Mouse (Mus musculus) bone marrow, adult 2 months (tissue): ENCODE results near the gene Acsbg2. TPM values are rescaled to one million over a fixed set of nuclear protein-coding genes. Genes with fewer than 3 reads are reported as not detected.
"Not testable (repeated sequence)": the region's sequence is repeated elsewhere in the genome, so short reads cannot be mapped to it uniquely, and the experiment has no call there.

ENCODE experiments used
- H3K27ac ChIP-seq: fragments of 200-500 bp; 2 replicates; pipeline ENCODE4 v1.5.1; 2012; ENCODE audit warnings: low read depth, mild to moderate bottlenecking, control low read depth, inconsistent platforms, low read length; ENCODE audit not compliant: control insufficient read depth, poor library complexity, insufficient read depth
- H3K4me1 ChIP-seq: fragments of 200-500 bp; 2 replicates; pipeline ENCODE4 v1.6.1; 2011; ENCODE audit warnings: low read length; ENCODE audit not compliant: control insufficient read depth, insufficient read depth
- H3K4me3 ChIP-seq: fragments of 200-500 bp; replicated peaks from 2 replicates; pipeline ENCODE3; 2011; ENCODE audit warnings: mild to moderate bottlenecking, low read depth, low read length, control low read depth; ENCODE audit not compliant: control insufficient read depth
- CTCF ChIP-seq: fragments of 200-500 bp; IDR thresholded peaks from 2 replicates; pipeline ENCODE4 v1.5.1; 2011; ENCODE audit warnings: low read length, control low read depth; ENCODE audit not compliant: control insufficient read depth, insufficient read depth
- POLR2A ChIP-seq: fragments of 200-500 bp; IDR thresholded peaks from 2 replicates; pipeline ENCODE4 v1.6.1; 2011; ENCODE audit warnings: low read depth, mild to moderate bottlenecking, control low read depth, low read length, borderline replicate concordance; ENCODE audit not compliant: control insufficient read depth
- WGBS: fragments of 180-500 bp; shearing (Covaris S2); methylation state at CpG from one replicate; pipeline ENCODE4 v1.1.7; 2018; 5-methylcytosine and 5-hydroxymethylcytosine counted together
- polyA plus RNA-seq: library from polyadenylated mRNA; stranded (reverse); fragments of >200 nt; gene quantifications from 2 replicates; pipeline ENCODE4 v1.2.4, GENCODE M21; 2011; ENCODE audit warnings: low replicate concordance; ENCODE audit not compliant: missing spikeins, insufficient read depth, insufficient read length

The Acsbg2 gene
- not detected in 2 replicates for polyA plus RNA-seq

- 76% methylated on average over 2 of the region's 2 CpGs for WGBS
- H3K4me1 ChIP-seq, result peaks cover 5% of the 10 kb centered on the region; the same call in 1 of the 2 replicates
- no peak within 1 kb of the TSS for H3K27ac ChIP-seq
- H3K4me3 ChIP-seq, result no peak within 1 kb of the TSS
- TF ChIP-seq POLR2A (no peak), CTCF (no peak)
Measured at GRCm38 (mm10) chr17:56874237-56874636, at the start of gene Acsbg2. Gene Acsbg2, minus strand, starts transcription at chr17:56874447.

- Histone ChIP-seq H3K4me3 (no peak overlapping the region), H3K4me1 (no peaks in the 10 kb centered on the region), H3K27ac (no peak overlapping the region)
- TF ChIP-seq CTCF (no peak), POLR2A (no peak)
- WGBS, result 86% methylated on average over 3 of the region's 3 CpGs
Measured at GRCm38 (mm10) chr17:56919725-56920124, 45.5 kb upstream of the Acsbg2 start.

DNA sequence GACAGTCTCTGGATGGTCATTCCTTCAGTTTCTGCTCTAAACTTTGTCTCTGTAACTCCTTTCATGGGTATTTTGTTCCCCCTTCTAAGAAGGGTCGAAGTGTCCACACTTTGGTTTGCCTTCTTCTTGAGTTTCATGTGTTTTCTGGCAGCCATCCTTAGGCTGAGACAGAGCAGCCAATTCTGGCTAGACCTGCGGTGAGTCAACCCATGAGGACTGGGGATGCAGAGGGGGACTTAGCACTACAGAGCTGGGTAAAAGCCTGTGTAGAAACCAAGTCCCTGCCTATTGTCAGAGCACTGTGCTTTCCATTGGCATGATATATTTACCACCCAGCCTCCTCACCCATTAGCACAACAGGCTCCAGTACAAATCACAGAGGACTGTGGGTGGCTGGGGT, 42.9 kb upstream of the Acsbg2 start:
- TF ChIP-seq CTCF, result no peak
- no peak for TF ChIP-seq POLR2A
- Histone ChIP-seq H3K4me1 (no peaks in the 10 kb centered on the region; the same call in 1 of the 2 replicates), H3K4me3 (no peak overlapping the region), H3K27ac (no peak overlapping the region)
- 75% methylated on average over 2 of the region's 2 CpGs for WGBS

GRCm38 (mm10) chr17:56913444-56913843, 39.2 kb upstream of the Acsbg2 start:
- Histone ChIP-seq H3K4me1 (no peaks in the 10 kb centered on the region; the same call in 1 of the 2 replicates), H3K27ac (no peak overlapping the region), H3K4me3 (no peak overlapping the region)
- no peak for TF ChIP-seq POLR2A
- no peak for TF ChIP-seq CTCF

GRCm38 (mm10) chr17:56913023-56913422, 38.8 kb upstream of the Acsbg2 start:
- TF ChIP-seq CTCF, result no peak
- no peak for TF ChIP-seq POLR2A
- H3K27ac ChIP-seq, result no peak overlapping the region
- H3K4me1 ChIP-seq, result no peaks in the 10 kb centered on the region; the same call in 1 of the 2 replicates
- no peak overlapping the region for H3K4me3 ChIP-seq
- 56% methylated on average over 3 of the region's 3 CpGs for WGBS

GRCm38 (mm10) chr17:56909764-56910163, 35.5 kb upstream of the Acsbg2 start:
- not testable (repeated sequence) for H3K4me1 ChIP-seq, H3K4me3 ChIP-seq
- 77% methylated on average over 2 of the region's 2 CpGs for whole genome bisulfite sequencing

DNA sequence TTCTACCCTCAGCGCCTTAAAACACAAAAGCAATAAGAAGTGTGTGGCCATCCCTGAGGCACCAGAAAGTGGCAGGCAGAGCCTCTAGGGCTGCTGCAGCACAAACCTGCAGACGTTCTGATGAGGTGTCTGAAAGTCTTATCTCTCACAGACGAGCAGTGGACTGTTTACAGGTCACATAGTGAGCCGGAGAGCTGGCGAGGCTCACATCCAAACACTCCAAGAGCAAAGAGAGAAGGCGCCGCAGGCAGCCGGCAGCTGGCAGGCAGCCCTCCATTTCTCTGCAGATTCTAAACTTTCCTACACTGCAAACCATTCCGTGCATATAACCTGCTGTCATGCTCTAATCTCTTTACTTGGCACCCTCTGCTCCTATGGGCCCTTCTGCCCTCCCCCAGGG, 33.6 kb upstream of the Acsbg2 start:
- WGBS, result 73% methylated on average over 9 of the region's 9 CpGs
- H3K4me1 ChIP-seq, result no peaks in the 10 kb centered on the region
- TF ChIP-seq CTCF, result no peak
- no peak for TF ChIP-seq POLR2A
- H3K4me3 ChIP-seq, result no peak overlapping the region
- no peak overlapping the region for H3K27ac ChIP-seq

More at GRCm38 (mm10) chr17:56909764-56910163, 35.5 kb upstream of the Acsbg2 start:
- H3K27ac ChIP-seq, result not testable (repeated sequence)

DNA sequence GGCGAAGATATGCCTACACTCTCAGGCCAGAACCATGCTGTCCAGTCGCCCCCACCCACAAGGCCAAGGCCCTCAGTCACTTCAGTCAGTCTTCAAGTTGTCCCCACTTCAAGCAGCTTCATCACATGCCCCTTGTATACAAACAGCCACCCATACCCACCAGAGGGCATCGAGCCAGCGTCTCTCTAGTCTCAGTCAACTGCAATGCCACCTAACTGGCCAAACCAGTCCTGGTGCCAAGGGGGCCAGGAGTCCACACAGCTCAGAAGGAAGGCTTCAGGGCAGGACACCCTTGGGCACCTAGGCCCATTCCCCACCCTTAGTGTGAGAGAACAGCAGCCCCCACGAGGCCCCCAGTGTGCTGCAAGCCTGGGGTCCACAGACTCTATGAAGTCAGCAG, 32.8 kb upstream of the Acsbg2 start:
- no peaks in the 10 kb centered on the region for H3K4me1 ChIP-seq
- no peak overlapping the region for H3K4me3 ChIP-seq

GRCm38 (mm10) chr17:56906166-56906565, 31.9 kb upstream of the Acsbg2 start:
- Histone ChIP-seq H3K4me3 (no peak overlapping the region), H3K4me1 (no peaks in the 10 kb centered on the region), H3K27ac (no peak overlapping the region)
- TF ChIP-seq POLR2A (no peak), CTCF (no peak)
- WGBS, result 85% methylated on average over 3 of the region's 3 CpGs

More for the DNA sequence above, 32.8 kb upstream of the Acsbg2 start:
- TF ChIP-seq POLR2A, result no peak
- TF ChIP-seq CTCF, result no peak
- no peak overlapping the region for H3K27ac ChIP-seq
- 89% methylated on average over 5 of the region's 5 CpGs for WGBS

- Histone ChIP-seq H3K4me3 (no peak overlapping the region), H3K4me1 (no peaks in the 10 kb centered on the region), H3K27ac (no peak overlapping the region)
- no peak for TF ChIP-seq CTCF
- TF ChIP-seq POLR2A, result no peak
- WGBS, result 90% methylated on average over 5 of the region's 5 CpGs
Measured at GRCm38 (mm10) chr17:56902698-56903097, 28.5 kb upstream of the Acsbg2 start.
